Mouse (Mus musculus): ENCODE measurements around the gene Gm26965.
"Not testable (repeated sequence)": the region's sequence is repeated elsewhere in the genome, so short reads cannot be mapped to it uniquely, and the experiment has no call there.

Gm26965 gene

DNA sequence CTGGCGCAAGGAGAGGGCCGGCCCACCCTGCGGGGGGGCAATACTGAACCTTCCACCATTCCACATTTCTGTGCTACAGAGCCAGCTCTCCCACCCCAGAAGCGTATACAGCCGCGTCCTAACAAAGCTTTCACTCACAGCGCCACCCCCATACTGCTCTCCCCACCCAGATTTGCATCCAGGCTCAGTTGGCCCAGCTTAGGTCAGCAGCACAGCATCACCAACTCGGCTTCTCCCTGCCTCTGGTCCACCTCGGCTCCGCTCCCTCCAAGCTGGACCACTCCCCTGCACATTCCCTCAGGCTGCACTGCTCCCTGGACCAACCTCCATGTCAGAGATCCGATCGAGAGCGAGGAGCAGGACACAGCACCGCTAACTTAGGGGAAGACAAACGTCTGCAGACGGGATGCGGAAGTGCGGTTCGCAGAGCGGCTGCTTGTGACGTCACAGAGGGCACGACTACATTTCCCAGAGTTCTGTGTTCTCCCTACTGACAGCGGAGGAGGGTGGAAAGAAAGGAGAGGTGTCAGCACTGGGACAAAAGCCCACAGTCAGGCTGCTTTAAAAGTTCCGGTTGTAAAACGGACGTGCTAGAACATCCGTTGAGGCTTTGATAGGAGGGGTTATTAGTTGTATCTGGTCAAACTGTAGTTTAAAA lies at the start of gene Gm26965, which contains the start of gene Zfp87:
TSS of gene Gm26965 (minus strand) at position 399 of the 658 bp plus-strand sequence.
TSS of gene Zfp87 (minus strand) at position 425 of the 658 bp plus-strand sequence.
- DNase-seq, result peak; percentile 99

DNA sequence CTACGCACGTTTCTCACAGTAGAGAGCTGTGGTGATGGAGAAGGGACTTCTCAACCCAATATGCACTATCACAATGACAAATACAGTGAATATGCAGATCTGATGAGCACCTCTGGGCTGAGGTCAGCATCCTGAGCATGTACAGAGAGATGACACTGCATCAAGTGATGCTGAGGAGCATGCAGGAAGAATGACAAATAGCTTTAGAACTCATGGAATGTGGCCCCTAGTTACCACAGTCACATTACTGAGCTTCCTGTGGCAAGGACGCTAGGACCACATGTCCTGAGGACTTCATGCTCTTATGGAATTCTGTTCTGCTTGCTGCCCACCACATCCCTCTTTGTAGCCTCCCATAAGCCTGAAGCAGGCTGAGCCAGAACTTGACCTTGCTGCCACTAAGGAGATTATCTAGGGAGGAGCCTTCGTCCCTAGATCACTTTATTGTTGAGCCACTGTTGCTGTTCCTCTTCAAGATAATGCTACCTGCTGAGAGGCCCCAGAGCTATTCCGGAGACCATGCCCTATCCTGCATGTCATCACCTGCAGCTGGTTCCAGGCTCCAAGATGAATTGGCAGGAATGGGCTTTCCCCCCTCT lies 46.7 kb upstream of the Gm26965 start:
- no peak for DNase-seq

DNA sequence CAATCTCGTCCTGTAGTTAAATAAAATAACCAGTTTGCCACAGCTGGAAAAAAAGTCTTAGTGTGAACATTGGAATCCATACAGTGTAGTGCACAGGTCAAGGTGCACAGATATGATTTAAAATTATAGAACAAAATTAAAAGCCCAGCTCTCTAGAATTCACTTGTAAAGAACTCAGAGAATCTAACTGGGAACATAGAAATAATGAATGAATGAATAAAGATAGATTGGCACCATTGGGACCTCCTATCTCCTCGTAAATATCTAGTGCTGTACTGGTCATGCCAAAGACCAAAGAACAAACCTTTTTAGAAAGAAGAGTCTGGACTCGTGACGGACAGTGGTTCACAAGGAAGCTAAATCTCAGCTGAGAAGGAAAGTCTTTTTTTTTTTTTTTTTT lies 27.8 kb upstream of the Gm26965 start, which contains the start of gene Zfp748:
TSS of gene Zfp748 (minus strand) at position 101 of the 400 bp plus-strand sequence.
- DNase-seq, result no peak

DNA sequence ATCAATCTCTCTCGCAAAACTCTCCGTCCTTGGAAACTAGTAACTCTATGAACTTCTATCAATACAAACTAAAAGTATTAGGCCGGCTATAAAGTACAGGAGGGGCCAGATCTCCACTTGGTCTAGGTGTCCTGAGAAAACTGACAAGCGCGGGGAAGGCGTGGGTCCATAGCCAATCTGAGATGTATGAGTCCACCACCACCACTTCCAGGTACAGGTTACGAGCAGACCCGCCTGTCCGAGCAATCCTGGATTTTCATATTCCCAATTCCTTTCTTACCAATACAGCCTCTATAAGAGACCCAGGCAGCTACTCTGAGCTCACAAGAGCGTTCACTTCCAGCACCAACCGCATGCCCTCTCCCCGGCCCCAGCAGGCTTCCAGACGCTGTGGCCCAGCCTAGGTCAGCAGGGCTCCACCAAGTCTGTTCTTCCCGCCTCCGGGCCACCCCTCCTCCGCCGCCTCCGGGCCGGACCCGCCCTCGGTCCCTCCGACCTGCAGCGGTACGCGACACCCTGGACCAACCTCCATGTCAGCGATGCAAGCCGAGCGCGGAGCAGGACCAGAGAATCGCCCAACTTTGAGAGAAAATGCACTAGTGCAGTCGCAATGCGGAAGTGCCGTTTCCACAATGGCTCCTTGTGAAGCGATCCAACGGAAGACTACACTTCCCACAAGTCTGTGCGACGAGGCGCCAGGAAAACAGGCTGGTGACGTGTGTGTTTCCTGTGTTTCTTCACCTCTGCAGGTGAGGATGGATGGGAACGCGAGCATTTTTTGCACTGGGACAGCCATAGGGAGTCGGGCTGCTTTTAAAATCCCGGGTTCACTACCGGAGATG lies 26.8 kb upstream of the Gm26965 start:
- peak; percentile 99 for DNase-seq

DNA sequence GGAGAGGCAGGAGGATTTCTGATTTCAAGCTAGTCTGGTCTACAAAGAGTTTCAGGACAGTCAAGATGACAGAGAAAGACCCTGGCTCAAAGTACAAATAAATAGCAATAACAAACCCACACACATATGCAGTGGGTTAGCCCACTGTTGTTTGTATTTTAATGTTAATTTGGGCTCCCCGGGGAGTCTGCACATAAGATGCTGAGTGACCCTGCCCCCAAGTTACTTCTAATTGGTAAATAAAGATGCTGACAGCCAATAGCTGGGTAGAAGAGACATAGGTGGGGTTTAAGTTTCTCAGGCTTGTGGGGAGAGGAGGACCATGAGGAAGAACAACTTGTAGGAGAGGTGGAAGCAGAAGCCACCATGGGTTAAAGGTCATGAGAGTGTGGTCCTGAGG lies 20.0 kb upstream of the Gm26965 start:
- DNase-seq, result no peak

DNA sequence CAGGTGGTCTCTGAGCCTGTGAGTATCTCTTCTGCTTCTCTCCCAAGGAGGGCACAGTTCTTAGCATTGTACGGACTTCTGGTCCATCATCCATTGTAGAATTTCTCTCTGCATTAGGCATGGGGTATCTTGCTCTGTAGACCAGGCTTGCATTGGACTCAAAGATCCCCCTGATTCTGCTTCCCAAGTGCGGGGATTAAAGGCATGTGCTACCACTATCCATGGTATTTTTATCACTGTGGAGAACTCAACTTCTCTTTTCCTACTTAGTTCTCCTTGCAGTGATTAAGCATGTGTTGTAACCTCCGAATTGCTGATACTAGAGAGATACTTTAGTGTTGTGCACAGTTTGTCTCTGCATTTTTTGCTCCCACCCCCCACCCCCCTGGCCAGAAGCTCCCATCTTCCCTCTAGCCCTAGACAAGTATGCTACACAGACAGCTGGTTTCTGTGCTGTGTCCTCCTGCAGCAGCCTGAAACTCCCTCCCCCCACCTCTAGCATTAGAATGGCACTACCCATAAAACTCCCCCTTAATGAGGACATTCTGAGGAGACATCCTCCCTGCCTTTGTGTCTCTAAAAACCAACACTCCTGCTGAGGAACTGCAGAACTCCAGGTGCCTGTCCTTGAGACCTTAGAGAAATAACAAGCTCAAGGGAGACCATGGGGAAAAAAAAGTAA lies 1.2 kb upstream of the Gm26965 start:
- DNase-seq, result no peak

DNA sequence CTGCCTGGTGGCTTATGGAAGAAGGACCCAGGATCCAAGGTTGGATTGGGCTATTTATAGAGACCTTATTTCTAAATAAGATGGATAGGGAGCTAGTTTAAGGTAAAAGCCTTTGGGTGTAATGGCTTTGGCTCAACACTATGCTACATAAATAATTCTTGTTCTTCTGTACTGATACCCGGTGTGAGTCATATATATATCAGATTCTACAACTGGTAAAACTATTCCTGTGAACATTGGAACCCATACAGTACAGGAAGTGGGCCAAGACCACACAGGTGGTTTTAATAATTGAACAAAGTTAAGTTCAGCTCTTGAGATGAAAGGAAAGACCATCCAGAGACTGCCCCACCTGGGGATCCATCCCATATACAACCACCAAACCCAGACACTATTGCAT lies 25.0 kb downstream of the Gm26965 start:
- no peak for DNase-seq

DNA sequence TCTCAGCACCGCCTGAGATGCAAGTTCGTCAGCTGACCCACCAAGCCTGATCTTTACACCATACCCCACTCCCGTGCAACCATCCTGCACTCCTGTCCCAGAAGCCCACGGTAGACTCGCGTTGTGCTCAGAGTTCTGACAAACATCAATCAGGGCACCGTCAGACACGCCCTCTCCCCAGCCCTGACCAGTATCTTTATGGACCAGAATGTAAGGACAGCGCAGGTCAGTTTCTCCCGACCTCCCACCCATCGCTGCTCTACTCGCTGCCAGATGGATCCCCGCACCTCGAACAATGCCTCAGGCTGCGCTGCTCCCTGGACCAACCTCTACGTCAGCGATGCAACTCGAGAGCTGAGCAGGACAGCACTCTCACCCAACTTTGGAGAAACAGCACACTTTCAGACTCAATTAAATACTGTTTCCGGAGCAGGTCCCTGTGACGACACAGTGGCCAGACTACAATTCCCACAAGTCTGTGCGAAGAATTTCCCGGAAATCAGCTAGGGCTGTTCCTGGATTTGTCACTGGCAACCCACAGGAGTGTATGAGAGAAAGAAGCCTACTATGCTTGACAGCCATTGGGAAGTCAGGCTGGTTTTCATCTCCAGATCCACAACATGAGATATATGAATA lies 25.7 kb downstream of the Gm26965 start, which contains the start of gene Zfp58:
TSS of gene Zfp58 (minus strand) at position 472 of the 636 bp plus-strand sequence.
- peak; percentile 99 for DNase-seq

DNA sequence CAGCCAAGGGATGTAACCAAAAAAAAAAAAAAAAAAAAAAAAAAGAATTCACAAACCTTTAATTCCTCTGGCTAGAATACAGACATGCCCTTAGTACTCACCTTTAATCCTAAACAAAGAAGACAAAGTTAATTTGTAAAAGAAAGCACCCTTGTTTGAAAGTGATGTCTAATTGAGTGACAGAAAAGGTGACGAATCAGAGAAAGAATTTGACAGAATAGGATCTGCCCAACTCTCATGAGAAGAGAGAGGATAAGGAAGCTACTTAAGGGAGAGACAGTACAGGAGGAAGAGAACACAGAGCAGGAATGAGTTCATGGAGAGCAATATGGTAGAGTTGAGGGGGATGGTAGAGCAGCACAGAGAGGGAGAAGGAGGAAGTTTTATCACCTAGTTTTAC lies 30.3 kb downstream of the Gm26965 start:
- DNase-seq, result no peak

DNA sequence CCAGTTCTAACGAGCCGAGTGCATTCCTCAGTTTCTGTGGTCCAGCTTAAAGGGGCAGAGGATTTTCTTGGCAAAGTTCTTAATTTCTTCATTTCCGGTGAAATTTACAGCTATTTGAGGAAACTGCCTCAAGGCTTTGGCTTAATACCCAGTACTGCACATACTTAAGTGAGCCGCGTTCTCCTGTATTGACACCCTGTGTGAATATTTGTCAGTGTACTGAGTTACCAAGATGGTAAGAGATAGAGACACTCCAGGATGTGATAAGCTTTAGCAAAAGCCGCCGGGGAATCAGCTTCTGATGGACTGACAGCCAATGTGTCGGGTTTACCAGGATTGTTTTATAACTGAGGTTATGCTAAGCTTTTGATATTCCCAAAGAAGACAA lies 41.5 kb downstream of the Gm26965 start:
- peak; percentile 89 for DNase-seq

DNA sequence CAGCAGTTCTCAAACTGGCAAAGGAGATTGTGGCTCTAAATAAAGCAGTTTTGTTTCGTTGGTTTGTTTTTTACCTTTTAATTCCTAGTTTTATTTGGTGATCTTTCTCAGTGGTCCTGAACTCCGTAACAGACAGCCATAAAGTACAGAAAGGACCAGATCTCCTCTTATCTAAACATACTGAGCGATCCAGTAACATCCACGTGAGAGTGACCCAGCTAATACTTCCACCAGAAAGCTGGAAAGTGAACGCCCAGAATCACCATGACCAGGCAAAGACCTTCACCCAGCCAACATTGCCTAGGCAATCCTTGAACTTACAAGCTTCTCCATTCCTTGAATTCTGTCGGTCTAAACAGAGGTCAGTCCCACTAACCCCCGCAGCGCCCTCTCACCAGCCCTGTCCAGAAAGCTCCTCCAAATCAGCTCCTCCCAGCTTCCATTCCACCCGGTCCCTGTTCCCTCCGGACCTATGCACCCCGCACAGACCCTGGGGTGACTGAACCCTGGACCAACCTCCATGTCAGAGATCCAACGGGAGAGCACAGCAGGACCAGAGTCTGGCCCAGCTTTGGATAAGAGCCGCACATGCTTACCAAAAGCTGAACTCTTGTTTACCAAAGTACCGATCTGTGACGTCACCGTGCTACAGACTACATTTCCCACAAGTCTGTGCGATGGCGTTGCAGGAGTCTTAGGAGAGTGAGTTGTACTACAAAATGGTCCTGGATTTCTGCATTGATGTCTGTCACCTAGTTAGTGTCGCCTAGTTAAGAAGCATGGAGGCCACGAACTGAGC lies 42.1 kb downstream of the Gm26965 start, which contains the start of gene Zfp874b:
TSS of gene Zfp874b (minus strand) at position 634 of the 799 bp plus-strand sequence.
- peak; percentile 99 for DNase-seq

DNA sequence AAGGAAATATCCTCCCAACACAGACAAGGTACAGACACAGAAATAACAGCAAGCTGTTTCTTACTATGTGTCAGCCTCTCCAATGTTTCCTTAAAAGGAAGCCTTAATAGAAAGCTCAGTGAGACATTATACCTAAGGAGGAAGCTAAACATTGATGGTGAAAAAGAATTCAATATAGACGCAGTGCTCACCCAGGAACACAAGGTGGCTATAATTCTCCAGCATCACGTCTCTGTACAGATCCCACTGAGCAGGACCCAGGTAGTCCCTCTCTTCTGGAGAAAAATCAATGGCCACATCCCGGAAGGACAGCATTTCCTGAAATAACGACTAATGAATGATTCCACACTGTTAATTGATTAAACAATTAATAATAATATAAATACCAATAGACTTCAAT lies 44.4 kb downstream of the Gm26965 start:
- no peak for DNase-seq

DNA sequence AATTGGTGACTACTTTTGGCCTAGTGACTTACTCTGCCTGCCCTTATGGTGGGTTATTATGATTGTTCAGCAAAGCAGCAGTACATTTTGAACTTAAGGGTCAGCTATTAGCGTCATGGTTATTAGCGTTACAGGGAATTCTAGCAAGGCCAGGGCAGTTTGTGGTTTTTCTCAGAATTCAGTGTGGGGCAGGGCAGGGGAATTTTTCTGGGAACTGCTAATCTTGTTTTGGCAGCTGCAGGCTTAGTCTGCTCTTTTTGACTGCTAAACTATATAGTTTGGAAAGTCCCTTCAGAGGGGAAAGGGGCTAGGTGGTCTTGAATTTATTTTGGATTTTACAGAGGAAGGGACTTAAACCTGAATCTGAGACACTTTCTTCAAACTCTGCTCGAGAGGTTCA lies 56.7 kb downstream of the Gm26965 start:
- DNase-seq, result no peak

DNA sequence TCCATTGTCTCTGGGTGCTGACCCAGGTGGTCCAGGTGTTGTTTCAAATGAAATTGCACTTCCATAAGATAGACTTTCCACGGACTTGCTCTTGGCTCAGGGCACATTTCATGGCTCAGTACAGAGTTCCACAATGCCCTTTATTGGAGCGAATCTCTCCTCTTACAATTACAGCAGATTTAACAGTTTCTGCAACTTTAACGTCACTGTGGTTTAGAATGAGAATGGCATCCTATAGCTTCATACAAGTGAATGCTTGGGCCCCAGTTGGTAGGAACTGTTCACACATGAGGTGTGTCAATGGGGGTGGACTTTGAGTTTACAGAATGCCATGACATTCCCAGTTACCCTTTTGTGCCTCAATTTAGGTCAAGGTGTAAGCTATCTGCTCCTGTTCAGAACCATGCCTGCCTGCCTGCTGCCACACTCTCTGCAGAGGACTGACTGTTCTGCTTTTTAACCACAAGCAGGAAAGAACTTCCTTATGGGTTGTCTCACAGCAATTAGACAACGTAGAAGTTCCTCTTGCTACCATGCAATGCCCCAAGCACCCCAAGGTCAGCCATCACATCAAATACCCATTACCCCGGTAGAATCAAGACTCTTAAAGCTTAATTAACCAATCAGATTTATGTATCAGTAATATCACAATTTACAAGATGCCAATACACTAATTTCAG lies 62.3 kb downstream of the Gm26965 start:
- not testable (repeated sequence) for DNase-seq

DNA sequence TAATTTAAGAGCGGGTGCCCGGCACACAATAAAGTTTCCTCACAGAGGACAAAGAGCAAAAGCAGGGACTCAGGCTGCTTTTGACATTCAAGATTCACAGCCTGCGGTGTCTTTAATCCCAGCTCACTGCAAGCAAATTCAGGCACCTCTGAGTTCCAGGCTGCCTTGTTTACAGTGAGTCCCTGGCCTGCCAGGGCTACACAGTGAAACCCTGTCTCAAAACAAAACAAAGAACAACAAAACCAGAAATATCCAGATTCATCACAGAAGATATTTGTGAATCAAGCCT lies 74.0 kb downstream of the Gm26965 start:
- no peak for DNase-seq

DNA sequence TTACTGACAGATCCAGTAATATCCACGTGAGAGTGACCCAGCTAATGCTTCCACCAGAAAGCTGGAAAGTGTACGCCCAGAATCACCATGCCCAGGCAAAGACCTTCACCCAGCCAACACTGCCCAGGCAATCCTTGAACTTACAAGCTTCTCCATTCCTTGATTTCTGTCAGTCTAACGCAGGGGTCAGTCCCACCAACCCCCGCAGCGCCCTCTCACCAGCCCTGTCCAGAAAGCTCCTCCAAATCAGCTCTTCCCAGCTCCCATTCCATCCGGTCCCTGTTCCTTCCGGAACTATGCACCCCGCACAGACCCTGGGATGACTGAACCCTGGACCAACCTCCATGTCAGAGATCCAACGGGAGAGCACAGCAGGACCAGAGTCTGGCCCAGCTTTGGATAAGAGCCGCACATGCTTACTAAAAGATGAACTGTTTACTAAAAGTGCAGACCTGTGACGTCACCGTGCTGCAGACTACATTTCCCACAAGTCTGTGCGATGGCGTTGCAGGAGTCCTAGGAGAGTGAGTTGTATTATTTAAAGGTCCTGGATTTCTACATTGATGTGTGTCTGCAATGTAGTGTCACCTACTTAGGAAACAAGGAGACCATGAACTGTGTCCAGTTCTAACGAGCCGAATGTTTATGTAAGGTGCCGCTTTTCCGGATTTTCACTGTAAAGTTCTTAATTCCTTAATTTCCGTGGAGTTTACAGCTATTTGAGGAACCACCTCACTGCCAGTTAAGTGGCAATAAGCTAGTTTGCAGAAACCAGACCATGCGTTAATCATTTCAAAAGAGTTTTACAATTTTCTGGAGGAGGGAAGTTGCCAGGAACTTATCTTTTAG lies 74.6 kb downstream of the Gm26965 start, which contains the start of gene Zfp874a:
TSS of gene Zfp874a (minus strand) at position 453 of the 849 bp plus-strand sequence.
- peak; percentile 99 for DNase-seq
